Comparison of ENCODE assay signal across 32 mouse cellular contexts in the genomic region with DNA sequence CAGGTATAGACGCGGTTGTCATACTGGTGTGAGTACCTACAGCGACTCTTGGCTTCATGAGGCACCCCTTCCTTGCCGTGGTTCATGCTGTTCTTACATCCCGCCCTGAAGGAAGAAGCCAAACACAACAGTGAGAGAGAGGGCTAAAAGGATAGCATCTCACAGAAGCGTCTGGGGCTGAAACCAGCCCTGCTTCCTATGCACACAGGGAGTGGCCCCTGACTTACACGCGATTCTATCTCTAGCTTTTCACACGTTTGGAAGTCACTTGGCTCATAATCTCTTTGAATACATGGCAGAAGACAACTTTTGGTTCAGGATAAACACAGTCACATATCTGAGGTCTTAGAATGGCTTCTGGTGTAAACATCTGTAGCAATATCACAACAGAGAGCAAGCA. TPM values are rescaled to one million over a fixed set of nuclear protein-coding genes. Genes with fewer than 3 reads are reported as not detected.
DNase-seq lines count a peak whose midpoint lies in the region; ATAC-seq lines count a peak whose summit lies in the region.
"Had no signal": no experiment of that assay in that cellular context is flagged by ENCODE, and none has a peak within 500 bp of the region (broad histone marks: within the 10 kb centered on the region; RNA-seq: fewer than 3 reads in every experiment).

No protein-coding gene starts in this region.

- no peak overlapping the region for H3K4me3 ChIP-seq in liver, embryonic 13.5 days (replicated peaks)
- H3K4me3 ChIP-seq in liver, embryonic 11.5 days (ENCODE audit: low read depth, low read length): no peak overlapping the region
- H3K4me3 ChIP-seq: embryonic facial prominence, embryonic 10.5 days; embryonic facial prominence, embryonic 13.5 days; erythroblast, embryonic 14.5 days; forebrain, embryonic 12.5 days; forebrain, embryonic 15.5 days; heart, embryonic 12.5 days; heart, embryonic 15.5 days; hindbrain, embryonic 10.5 days; hindbrain, embryonic 13.5 days had no signal

- WGBS in liver, embryonic 13.5 days (ENCODE audit: insufficient replicate concordance): 35% methylated on average over 9 of the region's 9 CpGs
- 57% methylated on average over 9 of the region's 9 CpGs for WGBS in liver, embryonic 11.5 days

- no peak overlapping the region for H3K9ac ChIP-seq in liver, embryonic 13.5 days
- no peak overlapping the region for H3K9ac ChIP-seq in liver, embryonic 11.5 days (ENCODE audit: low read depth, low read length)
- H3K9ac ChIP-seq: embryonic facial prominence, embryonic 13.5 days; forebrain, embryonic 12.5 days; forebrain, embryonic 15.5 days; heart, embryonic 12.5 days; heart, embryonic 15.5 days had no signal

- peaks cover 68% of the 10 kb centered on the region for H3K36me3 ChIP-seq in liver, embryonic 13.5 days
- H3K36me3 ChIP-seq in liver, embryonic 11.5 days (ENCODE audit: control insufficient read depth, insufficient read depth, low read length): peaks cover 29% of the 10 kb centered on the region

- no peak overlapping the region for H3K4me2 ChIP-seq in liver, embryonic 13.5 days
- H3K4me2 ChIP-seq in liver, embryonic 11.5 days: no peak overlapping the region; the same call in 1 of the 2 replicates
- H3K4me2 ChIP-seq: embryonic facial prominence, embryonic 13.5 days; forebrain, embryonic 12.5 days; forebrain, embryonic 15.5 days; heart, embryonic 12.5 days; heart, embryonic 15.5 days; hindbrain, embryonic 13.5 days had no signal

- intact Hi-C loops in left cerebral cortex, postnatal 10 days (cut with DNase I): no loop called here
- intact Hi-C loops in left cerebral cortex, postnatal 14 days (cut with DNase I): no loop called here

- H3K27ac ChIP-seq in liver, embryonic 13.5 days: 0 out of 2 replicates have a peak overlapping the region, but pooled peaks have one; percentile 11
- no peak overlapping the region for H3K27ac ChIP-seq in liver, embryonic 11.5 days (ENCODE audit: low read depth, low read length)
- H3K27ac ChIP-seq: embryonic facial prominence, embryonic 10.5 days; embryonic facial prominence, embryonic 13.5 days; forebrain, embryonic 12.5 days; forebrain, embryonic 15.5 days; heart, embryonic 15.5 days; hindbrain, embryonic 10.5 days; hindbrain, embryonic 13.5 days had no signal

- H3K27me3 ChIP-seq in liver, embryonic 13.5 days: no peaks in the 10 kb centered on the region
- H3K27me3 ChIP-seq in liver, embryonic 11.5 days (replicated peaks; ENCODE audit: control insufficient read depth, insufficient read depth, low read length): no peaks in the 10 kb centered on the region
- H3K27me3 ChIP-seq: CH12.LX; embryonic facial prominence, embryonic 13.5 days; forebrain, embryonic 12.5 days; forebrain, embryonic 15.5 days; heart, embryonic 12.5 days; heart, embryonic 15.5 days; hindbrain, embryonic 13.5 days; Patski had no signal

- no peak for DNase-seq in liver, embryonic 13.5 days
- no peak for DNase-seq in liver, embryonic 11.5 days (ENCODE audit: low spot score)
- peak; percentile 10 for DNase-seq in lung, postnatal 36 days
- DNase-seq in lung, adult 18-20 months: no peak
- DNase-seq in c-Kit-positive CD71-positive TER-119-positive erythroid progenitor cells, embryonic 14.5 days (ENCODE audit: low spot score): peak; percentile 11
- DNase-seq in left cerebral cortex, postnatal 10 days (ENCODE audit: extremely low spot score in 1 of 2, low spot score in 2 of 2): no peak
- DNase-seq in left cerebral cortex, postnatal 14 days (ENCODE audit: low spot score in 2 of 2): no peak
- DNase-seq: adrenal gland, adult 2 months; adrenal gland, postnatal 14 days; B cell, adult 2 months; cerebellum, adult 11-12 months; cerebellum, adult 8-10 months; cerebellum, postnatal 10 days; cerebellum, postnatal 36 days; embryo, embryonic 11 days; gastrocnemius, postnatal 25 days; heart, adult 18-20 months; heart, postnatal 10 days; heart, postnatal 36 days had no signal

- H3K9me3 ChIP-seq in liver, embryonic 13.5 days (replicated peaks): no peaks in the 10 kb centered on the region
- no peaks in the 10 kb centered on the region for H3K9me3 ChIP-seq in liver, embryonic 11.5 days (ENCODE audit: control insufficient read depth, low read length)
- H3K9me3 ChIP-seq: embryonic facial prominence, embryonic 10.5 days; embryonic facial prominence, embryonic 13.5 days; forebrain, embryonic 12.5 days; forebrain, embryonic 15.5 days; G1E; heart, embryonic 12.5 days; heart, embryonic 15.5 days; hindbrain, embryonic 10.5 days; hindbrain, embryonic 13.5 days had no signal

- peaks cover 20% of the 10 kb centered on the region for H3K4me1 ChIP-seq in liver, embryonic 13.5 days (replicated peaks)
- peaks cover 7% of the 10 kb centered on the region; the same call in 1 of the 2 replicates for H3K4me1 ChIP-seq in liver, embryonic 11.5 days (replicated peaks; ENCODE audit: control insufficient read depth, insufficient read depth, low read length)
- H3K4me1 ChIP-seq: embryonic facial prominence, embryonic 10.5 days; embryonic facial prominence, embryonic 13.5 days; forebrain, embryonic 12.5 days; forebrain, embryonic 15.5 days; heart, embryonic 12.5 days; heart, embryonic 15.5 days; hindbrain, embryonic 10.5 days; hindbrain, embryonic 13.5 days had no signal

- peak; percentile 53; the same call in 1 of the 2 replicates for ATAC-seq in liver, embryonic 13.5 days (ENCODE audit: low read depth)
- no peak for ATAC-seq in liver, embryonic 11.5 days (replicated peaks; ENCODE audit: low FRiP score)
- 0 out of 2 replicates have a peak, but pooled peaks have one; percentile 48 for ATAC-seq in megakaryocyte progenitor cell, adult 5-6 weeks (replicated peaks; ENCODE audit: poor library complexity)
- ATAC-seq: forebrain, embryonic 15.5 days; Patski had no signal

RNA-seq across cellular contexts. Expression of a gene that starts 35.3 kb away (rescaled TPM):
- 14.7 and 16.0 TPM in 2 replicates for polyA plus RNA-seq in liver, embryonic 13.5 days (2015; fragmentation: Nextera tagmentation; extraction: Ambion mirVana)
- 29.9 and 32.7 TPM in 2 replicates for polyA plus RNA-seq in liver, embryonic 11.5 days (2014; fragmentation: Nextera tagmentation; extraction: Ambion mirVana)
- total RNA-seq in megakaryocyte progenitor cell, adult 5-6 weeks (2015): 7.3 and 13.2 TPM in 2 replicates
- 11.1 and 12.4 TPM in 2 replicates for total RNA-seq in megakaryocyte progenitor cell, adult 5-6 weeks (2017)
- 10 to 100 TPM; 28.7 to 32.3 TPM for total RNA-seq in left cerebral cortex, postnatal 10 days (2021)
- 10 to 100 TPM; 25.8 to 28.9 TPM for total RNA-seq in left cerebral cortex, postnatal 14 days (2021)

RNA-seq across cellular contexts. Expression of a gene that starts 41.4 kb away (rescaled TPM):
- polyA plus RNA-seq in liver, embryonic 13.5 days (2015; fragmentation: Nextera tagmentation; extraction: Ambion mirVana): 5.0 and 5.9 TPM in 2 replicates
- 9.4 and 10.7 TPM in 2 replicates for polyA plus RNA-seq in liver, embryonic 11.5 days (2014; fragmentation: Nextera tagmentation; extraction: Ambion mirVana)
- 4.1 and 5.7 TPM in 2 replicates for total RNA-seq in megakaryocyte progenitor cell, adult 5-6 weeks (2015)
- total RNA-seq in megakaryocyte progenitor cell, adult 5-6 weeks (2017): 10.9 and 18.7 TPM in 2 replicates
- 10 to 100 TPM; 37.2 to 40.3 TPM for total RNA-seq in left cerebral cortex, postnatal 10 days (2021)
- 10 to 100 TPM; 38.2 to 40.4 TPM for total RNA-seq in left cerebral cortex, postnatal 14 days (2021)

Comparison
In these comparisons a context has a peak if more than half of its experiments do, and no peak if none do; other contexts are left out.
1. DNase-seq: peak in lung, postnatal 36 days (single experiment) and c-Kit-positive CD71-positive TER-119-positive erythroid progenitor cells, embryonic 14.5 days (single experiment); none in liver, embryonic 13.5 days (single experiment), liver, embryonic 11.5 days (single experiment), lung, adult 18-20 months (0 of 2), left cerebral cortex, postnatal 10 days (0 of 2) and left cerebral cortex, postnatal 14 days (0 of 2).